ENCODE assay signal across 8 mouse cellular contexts in the genomic region with DNA sequence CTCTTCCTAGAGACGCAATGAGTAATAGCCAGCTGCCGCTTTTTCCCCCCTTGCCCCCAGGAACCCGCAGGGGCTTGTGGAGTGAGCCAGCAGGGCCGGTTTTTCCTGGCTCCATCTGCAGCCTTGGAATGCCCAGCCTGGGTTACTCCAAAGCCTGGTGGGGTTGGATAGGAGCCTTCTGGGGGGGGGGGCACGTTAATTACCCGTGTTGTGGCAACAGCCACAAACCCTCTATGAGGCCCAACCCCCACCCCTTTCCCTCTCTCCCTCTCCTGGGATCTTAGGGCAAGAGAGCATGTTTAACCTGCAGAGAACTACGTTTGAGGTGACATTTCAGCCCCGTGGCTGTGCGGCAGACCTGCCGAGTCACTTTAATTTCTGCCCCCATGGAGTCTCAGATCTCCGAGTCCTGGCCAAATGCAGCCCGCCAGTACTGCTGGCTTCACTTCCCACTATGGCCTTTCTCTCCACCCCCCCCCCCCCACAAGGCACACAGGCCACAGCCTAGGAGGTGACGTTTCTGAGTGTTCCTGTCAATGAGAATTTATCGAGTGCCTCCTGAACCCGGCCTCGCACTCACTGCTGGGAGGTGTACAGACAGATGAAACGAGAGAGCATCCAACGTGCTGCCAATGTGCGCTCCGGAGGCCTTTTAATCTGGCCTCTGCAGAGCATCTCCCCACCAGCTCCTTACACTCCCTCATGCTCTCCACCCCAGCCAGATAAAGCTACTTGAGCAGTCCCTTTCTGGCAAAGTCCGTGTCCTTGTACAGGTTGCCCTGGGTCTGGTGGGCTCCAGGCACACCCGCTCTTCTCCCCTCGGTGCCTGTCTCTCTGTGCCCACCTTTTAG. TPM values are rescaled to one million over a fixed set of nuclear protein-coding genes. Genes with fewer than 3 reads are reported as not detected.
DNase-seq lines count a peak whose midpoint lies in the region; ATAC-seq and TF ChIP-seq lines count a peak whose summit lies in the region.

No protein-coding gene starts in this region.

- intact Hi-C loops in left cerebral cortex, postnatal 25 days (cut with DNase I), result loop anchor here (1.0 to 5.0 kb wide), 4 partner anchors 8 to 238 kb away; no protein-coding TSS in a partner anchor

- H3K27ac ChIP-seq in lung, embryonic 14.5 days (ENCODE audit: low read depth), result peak overlapping the region; percentile 95
- peak overlapping the region; percentile 99 for H3K27ac ChIP-seq in hindbrain, embryonic 11.5 days (ENCODE audit: low read depth, low read length)
- peak overlapping the region; percentile 90 for H3K27ac ChIP-seq in liver, adult 2 months (replicated peaks; ENCODE audit: insufficient read depth, low read depth, low read length)
- H3K27ac ChIP-seq in stomach, embryonic 16.5 days (ENCODE audit: low read length), result peak overlapping the region; percentile 95

- H3K79me2 ChIP-seq in liver, adult 2 months (ENCODE audit: control insufficient read depth, insufficient read depth, low read length), result peaks cover 35% of the 10 kb centered on the region

- peak overlapping the region; percentile 61 for H3K4me3 ChIP-seq in lung, embryonic 14.5 days (ENCODE audit: low read depth, low read length)
- H3K4me3 ChIP-seq in hindbrain, embryonic 11.5 days (ENCODE audit: low read depth, low read length), result peak overlapping the region; percentile 65
- peak overlapping the region; percentile 50; the same call in 1 of the 2 replicates for H3K4me3 ChIP-seq in liver, adult 2 months (ENCODE audit: insufficient read depth, low read depth, low read length)
- H3K4me3 ChIP-seq in stomach, embryonic 16.5 days (replicated peaks; ENCODE audit: low read length), result peak overlapping the region; percentile 66

- no peak for TF ChIP-seq CTCF in lung, embryonic 14.5 days (IDR thresholded peaks at IDR 0.05; ENCODE audit: low read depth)
- no peak for TF ChIP-seq CTCF in liver, adult 2 months (IDR thresholded peaks at IDR 0.05; ENCODE audit: low read depth, low read length)

- TF ChIP-seq POLR2A in liver, adult 2 months (IDR thresholded peaks at IDR 0.05; ENCODE audit: extremely low read depth, insufficient read depth, low read length), result no peak

- peaks cover 39% of the 10 kb centered on the region for H3K4me1 ChIP-seq in lung, embryonic 14.5 days (ENCODE audit: insufficient read depth)
- H3K4me1 ChIP-seq in hindbrain, embryonic 11.5 days (replicated peaks; ENCODE audit: control insufficient read depth, insufficient read depth, low read length), result peaks cover 51% of the 10 kb centered on the region
- peaks cover 43% of the 10 kb centered on the region for H3K4me1 ChIP-seq in liver, adult 2 months (ENCODE audit: control insufficient read depth, insufficient read depth, low read length)
- peaks cover 68% of the 10 kb centered on the region for H3K4me1 ChIP-seq in stomach, embryonic 16.5 days (ENCODE audit: control insufficient read depth, insufficient read depth, low read length)

- WGBS in lung, embryonic 14.5 days, result 28% methylated on average over 23 of the region's 23 CpGs
- 34% methylated on average over 23 of the region's 23 CpGs for WGBS in hindbrain, embryonic 11.5 days
- whole genome bisulfite sequencing in liver, adult 2 months, result 29% methylated on average over 23 of the region's 23 CpGs
- 41% methylated on average over 23 of the region's 23 CpGs for WGBS in stomach, embryonic 16.5 days

- 0 out of 2 replicates have a peak, but pooled peaks cover 2% of the 10 kb centered on the region for H3K27me3 ChIP-seq in lung, embryonic 14.5 days (ENCODE audit: insufficient read depth, low read length)
- peaks cover 7% of the 10 kb centered on the region for H3K27me3 ChIP-seq in hindbrain, embryonic 11.5 days (ENCODE audit: control insufficient read depth, insufficient read depth, low read length)
- H3K27me3 ChIP-seq in liver, adult 2 months (ENCODE audit: control insufficient read depth, insufficient read depth, low read length), result no peaks in the 10 kb centered on the region
- H3K27me3 ChIP-seq in stomach, embryonic 16.5 days (ENCODE audit: control insufficient read depth, insufficient read depth, low read length), result no peaks in the 10 kb centered on the region

- H3K4me2 ChIP-seq in lung, embryonic 14.5 days, result peak overlapping the region; percentile 99
- H3K4me2 ChIP-seq in hindbrain, embryonic 11.5 days (replicated peaks; ENCODE audit: low read depth, low read length), result peak overlapping the region; percentile 97
- peak overlapping the region; percentile 98 for H3K4me2 ChIP-seq in stomach, embryonic 16.5 days (ENCODE audit: low read depth, low read length)

- peak overlapping the region; percentile 71 for H3K9ac ChIP-seq in lung, embryonic 14.5 days
- peak overlapping the region; percentile 24; the same call in 1 of the 2 replicates for H3K9ac ChIP-seq in hindbrain, embryonic 11.5 days (ENCODE audit: low read depth, low read length)
- peak overlapping the region; percentile 65 for H3K9ac ChIP-seq in liver, adult 2 months (ENCODE audit: low read depth, low read length)
- peak overlapping the region; percentile 81 for H3K9ac ChIP-seq in stomach, embryonic 16.5 days (ENCODE audit: low read length)

- no peaks in the 10 kb centered on the region for H3K9me3 ChIP-seq in lung, embryonic 14.5 days (ENCODE audit: low read depth, low read length)
- H3K9me3 ChIP-seq in hindbrain, embryonic 11.5 days (ENCODE audit: control insufficient read depth, low read length), result no peaks in the 10 kb centered on the region
- no peaks in the 10 kb centered on the region for H3K9me3 ChIP-seq in stomach, embryonic 16.5 days (replicated peaks; ENCODE audit: control insufficient read depth, low read length)

- no peaks in the 10 kb centered on the region for H3K36me3 ChIP-seq in lung, embryonic 14.5 days (ENCODE audit: insufficient read depth)
- no peaks in the 10 kb centered on the region for H3K36me3 ChIP-seq in hindbrain, embryonic 11.5 days (ENCODE audit: control insufficient read depth, insufficient read depth, low read length)
- no peaks in the 10 kb centered on the region for H3K36me3 ChIP-seq in liver, adult 2 months (ENCODE audit: control insufficient read depth, insufficient read depth, low read length)
- no peaks in the 10 kb centered on the region for H3K36me3 ChIP-seq in stomach, embryonic 16.5 days (ENCODE audit: control insufficient read depth, insufficient read depth, low read length)

- no peak for ATAC-seq in lung, embryonic 14.5 days (ENCODE audit: insufficient read depth)
- no peak for ATAC-seq in hindbrain, embryonic 11.5 days (ENCODE audit: low FRiP score)
- ATAC-seq in stomach, embryonic 16.5 days (ENCODE audit: insufficient read depth, low FRiP score), result no peak

- DNase-seq in lung, embryonic 14.5 days, result peak; percentile 44
- no peak for DNase-seq in lung, postnatal 14 days
- peak; percentile 78 for DNase-seq in c-Kit-positive CD71-positive TER-119-positive erythroid progenitor cells, embryonic 14.5 days (ENCODE audit: low spot score)
- no peak for DNase-seq in hindbrain, embryonic 11.5 days (ENCODE audit: low spot score)
- no peak for DNase-seq in liver, adult 2 months (ENCODE audit: extremely low read depth, low read depth, low spot score)
- no peak for DNase-seq in left cerebral cortex, adult 8-10 months (ENCODE audit: low spot score in 2 of 2)
- DNase-seq in left cerebral cortex, postnatal 25 days (ENCODE audit: low spot score in 2 of 2), result no peak

RNA-seq across cellular contexts. Expression of a gene that starts 49.1 kb away (rescaled TPM):
- 131 and 139 TPM in 2 replicates for polyA plus RNA-seq in lung, embryonic 14.5 days (2014; fragmentation: Nextera tagmentation; extraction: Ambion mirVana)
- polyA plus RNA-seq in hindbrain, embryonic 11.5 days (2014; fragmentation: Nextera tagmentation; extraction: Ambion mirVana), result 94.8 and 96.9 TPM in 2 replicates
- 0.37 and 2.3 TPM in 2 replicates for total RNA-seq in liver, adult 2 months (2014; rRNA removed)
- 1.9 TPM in 2 replicates for polyA plus RNA-seq in liver, adult 2 months (2012; rRNA removed)
- 76.4 and 76.5 TPM in 2 replicates for polyA plus RNA-seq in stomach, embryonic 16.5 days (2015; fragmentation: Nextera tagmentation; extraction: Ambion mirVana)
- 1 to 10 TPM; 1.1 to 3.3 (median 2.5) TPM for total RNA-seq in left cerebral cortex, adult 8-10 months (2022)
- 1 to 10 TPM; 1.6 to 1.8 TPM for total RNA-seq in left cerebral cortex, postnatal 25 days (2021)

Comparison
In these comparisons a context has a peak if more than half of its experiments do, and no peak if none do; other contexts are left out.
1. DNase-seq: peak in lung, embryonic 14.5 days (single experiment) and c-Kit-positive CD71-positive TER-119-positive erythroid progenitor cells, embryonic 14.5 days (single experiment); none in lung, postnatal 14 days (single experiment), hindbrain, embryonic 11.5 days (single experiment), liver, adult 2 months (single experiment), left cerebral cortex, adult 8-10 months (0 of 2) and left cerebral cortex, postnatal 25 days (0 of 2).
2. H3K9ac ChIP-seq: peak in every context shown above with its lines; median percentile 81 in stomach, embryonic 16.5 days; 71 in lung, embryonic 14.5 days; 65 in liver, adult 2 months; 24 in hindbrain, embryonic 11.5 days.
3. RNA of a gene that starts 49.1 kb away (polyA plus RNA-seq): 131 to 139 TPM in lung, embryonic 14.5 days, 94.8 to 96.9 TPM in hindbrain, embryonic 11.5 days and 76.4 to 76.5 TPM in stomach, embryonic 16.5 days; 1.9 TPM in liver, adult 2 months; every median in the first group is over 10 times any median in the second.
4. Peak in every context shown above with its lines, with median percentiles within 50 percentile points of each other: H3K27ac ChIP-seq, H3K4me2 ChIP-seq and H3K4me3 ChIP-seq.